21 mouse cellular contexts compared by ENCODE assay signal in the genomic region with DNA sequence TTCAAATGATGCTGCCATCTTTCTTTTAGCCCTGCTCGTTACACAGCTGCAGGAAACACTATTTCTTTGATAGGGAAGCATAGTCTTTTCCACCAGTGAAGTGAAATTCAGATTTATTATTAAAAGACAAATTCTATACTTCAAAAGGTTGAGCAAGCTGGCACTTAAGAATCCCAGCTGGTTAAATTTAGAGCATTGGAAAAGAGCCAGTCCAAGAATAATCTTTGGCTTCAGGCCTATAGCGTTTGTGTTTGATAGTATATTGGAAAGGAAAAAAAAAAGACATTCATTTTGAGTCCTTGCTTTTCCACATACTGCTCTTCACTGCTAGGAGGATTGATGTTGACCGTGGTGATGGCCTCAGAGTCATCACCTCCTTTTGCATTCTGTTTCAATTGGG.
"Had no signal": no experiment of that assay in that cellular context is flagged by ENCODE, and none has a peak within 500 bp of the region (broad histone marks: within the 10 kb centered on the region; RNA-seq: fewer than 3 reads in every experiment).

No protein-coding gene starts in this region.

- H3K27ac ChIP-seq: kidney, embryonic 15.5 days; left cerebral cortex, adult 2 months; liver, embryonic 13.5 days; macrophage; midbrain, embryonic 10.5 days; midbrain, embryonic 13.5 days; neural tube, embryonic 13.5 days; stomach, embryonic 15.5 days had no signal

- H3K4me2 ChIP-seq: kidney, embryonic 15.5 days; liver, embryonic 13.5 days; midbrain, embryonic 13.5 days; neural tube, embryonic 13.5 days; stomach, embryonic 15.5 days had no signal

- H3K27me3 ChIP-seq: kidney, embryonic 15.5 days; liver, embryonic 13.5 days; megakaryocyte, embryonic 14.5 days; midbrain, embryonic 13.5 days; neural tube, embryonic 13.5 days; stomach, embryonic 15.5 days had no signal

- H3K36me3 ChIP-seq: kidney, embryonic 15.5 days; liver, embryonic 13.5 days; midbrain, embryonic 10.5 days; midbrain, embryonic 13.5 days; neural tube, embryonic 13.5 days; stomach, embryonic 15.5 days had no signal

- DNase-seq: kidney, adult 8-10 months; kidney, postnatal 10 days; kidney, postnatal 36 days; layer of hippocampus, postnatal 36 days; liver, embryonic 13.5 days; lung, adult 2 months; retina, postnatal 1 day; right cerebral cortex, postnatal 25 days; spleen, adult 18-20 months; thymus, adult 2 months; thymus, postnatal 25 days had no signal

- H3K9me3 ChIP-seq: kidney, embryonic 15.5 days; liver, embryonic 13.5 days; midbrain, embryonic 10.5 days; midbrain, embryonic 13.5 days; neural tube, embryonic 13.5 days; stomach, embryonic 15.5 days had no signal

- H3K4me1 ChIP-seq: kidney, embryonic 15.5 days; liver, embryonic 13.5 days; megakaryocyte, embryonic 14.5 days; midbrain, embryonic 10.5 days; midbrain, embryonic 13.5 days; neural tube, embryonic 13.5 days; stomach, embryonic 15.5 days had no signal

- H3K9ac ChIP-seq: kidney, embryonic 15.5 days; liver, embryonic 13.5 days; midbrain, embryonic 13.5 days; neural tube, embryonic 13.5 days; stomach, embryonic 15.5 days had no signal

- ATAC-seq: midbrain, embryonic 13.5 days; midbrain, embryonic 16.5 days had no signal

- H3K4me3 ChIP-seq: kidney, embryonic 15.5 days; left cerebral cortex, adult 2 months; liver, embryonic 13.5 days; megakaryocyte, embryonic 14.5 days; midbrain, embryonic 10.5 days; midbrain, embryonic 13.5 days; myocyte; neural tube, embryonic 13.5 days; stomach, embryonic 15.5 days had no signal
